34 mouse cellular contexts compared by ENCODE assay signal in genomic region chr19:41091901-41092300, GRCm38 (mm10). TPM values are rescaled to one million over a fixed set of nuclear protein-coding genes. Genes with fewer than 3 reads are reported as not detected.
DNase-seq lines count a peak whose midpoint lies in the region; ATAC-seq lines count a peak whose summit lies in the region.
"Had no signal": no experiment of that assay in that cellular context is flagged by ENCODE, and none has a peak within 500 bp of the region (broad histone marks: within the 10 kb centered on the region; RNA-seq: fewer than 3 reads in every experiment).

No protein-coding gene starts in this region.

- no peak overlapping the region for H3K4me2 ChIP-seq in midbrain, embryonic 11.5 days
- no peak overlapping the region for H3K4me2 ChIP-seq in midbrain, embryonic 15.5 days
- H3K4me2 ChIP-seq: embryonic facial prominence, embryonic 13.5 days; forebrain, embryonic 12.5 days; forebrain, embryonic 15.5 days; heart, embryonic 12.5 days; heart, embryonic 15.5 days; hindbrain, embryonic 14.5 days had no signal

- H3K9me3 ChIP-seq in midbrain, embryonic 11.5 days (ENCODE audit: control insufficient read depth, low read length): no peaks in the 10 kb centered on the region
- no peaks in the 10 kb centered on the region for H3K9me3 ChIP-seq in midbrain, embryonic 15.5 days
- H3K9me3 ChIP-seq in megakaryocyte, embryonic 14.5 days: no peaks in the 10 kb centered on the region
- H3K9me3 ChIP-seq: embryonic facial prominence, embryonic 10.5 days; embryonic facial prominence, embryonic 13.5 days; forebrain, embryonic 12.5 days; forebrain, embryonic 15.5 days; heart, embryonic 12.5 days; heart, embryonic 15.5 days had no signal

- H3K9ac ChIP-seq in midbrain, embryonic 11.5 days (ENCODE audit: low read length): no peak overlapping the region
- no peak overlapping the region for H3K9ac ChIP-seq in midbrain, embryonic 15.5 days
- H3K9ac ChIP-seq: embryonic facial prominence, embryonic 13.5 days; forebrain, embryonic 12.5 days; forebrain, embryonic 15.5 days; heart, embryonic 12.5 days; heart, embryonic 15.5 days; hindbrain, embryonic 14.5 days had no signal

- no peak overlapping the region for H3K27ac ChIP-seq in midbrain, embryonic 11.5 days (ENCODE audit: low read depth, low read length)
- no peak overlapping the region for H3K27ac ChIP-seq in midbrain, embryonic 15.5 days
- H3K27ac ChIP-seq: embryonic facial prominence, embryonic 10.5 days; embryonic facial prominence, embryonic 13.5 days; forebrain, embryonic 12.5 days; forebrain, embryonic 15.5 days; heart, embryonic 15.5 days; hindbrain, embryonic 14.5 days; hindbrain, postnatal 0 days had no signal

- WGBS in midbrain, embryonic 11.5 days: 90% methylated on average over 2 of the region's 2 CpGs
- 81% methylated on average over 2 of the region's 2 CpGs for WGBS in midbrain, embryonic 15.5 days

- intact Hi-C loops in left cerebral cortex, postnatal 25 days (cut with DNase I): no loop called here

- no peaks in the 10 kb centered on the region for H3K36me3 ChIP-seq in midbrain, embryonic 11.5 days (ENCODE audit: control insufficient read depth, insufficient read depth, low read length)
- no peaks in the 10 kb centered on the region for H3K36me3 ChIP-seq in midbrain, embryonic 15.5 days (replicated peaks)
- H3K36me3 ChIP-seq in megakaryocyte, embryonic 14.5 days (replicated peaks; ENCODE audit: low read length): no peaks in the 10 kb centered on the region
- H3K36me3 ChIP-seq: embryonic facial prominence, embryonic 10.5 days; embryonic facial prominence, embryonic 13.5 days; forebrain, embryonic 12.5 days; forebrain, embryonic 15.5 days; heart, embryonic 12.5 days; heart, embryonic 15.5 days had no signal

- no peaks in the 10 kb centered on the region for H3K4me1 ChIP-seq in midbrain, embryonic 11.5 days (ENCODE audit: control insufficient read depth, insufficient read depth, low read length)
- peaks cover 3% of the 10 kb centered on the region; the same call in 1 of the 2 replicates for H3K4me1 ChIP-seq in midbrain, embryonic 15.5 days
- peaks cover 71% of the 10 kb centered on the region for H3K4me1 ChIP-seq in megakaryocyte, embryonic 14.5 days
- H3K4me1 ChIP-seq: embryonic facial prominence, embryonic 13.5 days had no signal

- DNase-seq in midbrain, embryonic 11.5 days (ENCODE audit: low spot score, missing footprints): peak; percentile 56
- no peak for DNase-seq in left cerebral cortex, postnatal 25 days (ENCODE audit: low spot score in 2 of 2)
- DNase-seq in adrenal gland, adult 18-20 months (ENCODE audit: low spot score in 2 of 2): no peak
- no peak for DNase-seq in kidney, adult 9 months
- DNase-seq: adrenal gland, postnatal 10 days; adrenal gland, postnatal 36 days; cerebellum, adult 11 months; cerebellum, adult 2 months; cerebellum, adult 9-11 months; cerebellum, postnatal 25 days; embryo, embryonic 11 days; gastrocnemius, postnatal 10 days; heart, adult 18-20 months; heart, postnatal 10 days; heart, postnatal 36 days had no signal

- H3K27me3 ChIP-seq in midbrain, embryonic 11.5 days (ENCODE audit: control insufficient read depth, insufficient read depth, low read length): peaks cover 13% of the 10 kb centered on the region; the same call in 1 of the 2 replicates
- peaks cover 20% of the 10 kb centered on the region for H3K27me3 ChIP-seq in midbrain, embryonic 15.5 days (replicated peaks)
- H3K27me3 ChIP-seq in megakaryocyte, embryonic 14.5 days (replicated peaks): peaks cover 25% of the 10 kb centered on the region
- H3K27me3 ChIP-seq: forebrain, embryonic 15.5 days had no signal

- H3K4me3 ChIP-seq in midbrain, embryonic 11.5 days (ENCODE audit: low read depth, low read length): no peak overlapping the region
- H3K4me3 ChIP-seq in midbrain, embryonic 15.5 days: no peak overlapping the region
- peak overlapping the region; percentile 15 for H3K4me3 ChIP-seq in megakaryocyte, embryonic 14.5 days (replicated peaks)
- H3K4me3 ChIP-seq: embryonic facial prominence, embryonic 10.5 days; embryonic facial prominence, embryonic 13.5 days; erythroblast, embryonic 14.5 days; forebrain, embryonic 12.5 days; forebrain, embryonic 15.5 days; heart, embryonic 12.5 days; heart, embryonic 15.5 days had no signal

- ATAC-seq in midbrain, embryonic 11.5 days (ENCODE audit: low FRiP score): no peak
- no peak for ATAC-seq in midbrain, embryonic 15.5 days (replicated peaks)
- peak; percentile 67 for ATAC-seq in granulocyte monocyte progenitor cell, adult 5-6 weeks (replicated peaks; ENCODE audit: poor library complexity, severe bottlenecking)
- ATAC-seq: CD4-positive, CD25-positive, alpha-beta regulatory T cell, adult 4 months; forebrain, embryonic 15.5 days; hindbrain, postnatal 0 days; inflammation-experienced regulatory T-cells, adult 6 months had no signal

RNA-seq across cellular contexts. Expression of gene Opalin, which starts 15.0 kb away (rescaled TPM):
- polyA plus RNA-seq in midbrain, embryonic 11.5 days (2014; fragmentation: Nextera tagmentation; extraction: Ambion mirVana): not detected in 2 replicates
- not detected in 2 replicates for polyA plus RNA-seq in midbrain, embryonic 15.5 days (2015; fragmentation: Nextera tagmentation; extraction: Ambion mirVana)
- total RNA-seq in granulocyte monocyte progenitor cell, adult 5-6 weeks (2014; fragmentation: Nextera tagmentation): not detected in 2 replicates
- total RNA-seq in granulocyte monocyte progenitor cell, adult 5-6 weeks (2017): not detected in 2 replicates
- polyA plus RNA-seq in megakaryocyte, embryonic 14.5 days (2012; ENCODE audit: insufficient read depth, low replicate concordance): not detected in 2 replicates
- total RNA-seq in left cerebral cortex, postnatal 25 days (2021): 10 to 100 TPM in 1 of 2 experiments, 1 to 10 TPM in 1; 7.6 to 11.5 TPM
- not detected for total RNA-seq in adrenal gland, adult 18-20 months (2021)
- total RNA-seq: adrenal gland, postnatal 10 days; adrenal gland, postnatal 36 days; gastrocnemius, adult 18-20 months; gastrocnemius, postnatal 10 days; gastrocnemius, postnatal 4 days; heart, adult 18-20 months; heart, postnatal 10 days; heart, postnatal 36 days; hindbrain, postnatal 0 days; MEL had no signal
- polyA plus RNA-seq: C2C12; CD4-positive, CD25-positive, alpha-beta regulatory T cell, adult 4 months; embryonic facial prominence, embryonic 10.5 days; embryonic facial prominence, embryonic 13.5 days; erythroblast, embryonic 14.5 days; forebrain, embryonic 12.5 days; forebrain, embryonic 15.5 days; heart, embryonic 15.5 days; hindbrain, embryonic 11.5 days; hindbrain, embryonic 14.5 days; hindbrain, postnatal 0 days; inflammation-experienced regulatory T-cells, adult 6 months had no signal

Comparison
In these comparisons a context has a peak if more than half of its experiments do, and no peak if none do; other contexts are left out.
1. RNA of gene Opalin, which starts 15.0 kb away (total RNA-seq): 7.6 to 11.5 TPM in left cerebral cortex, postnatal 25 days; not detected in granulocyte monocyte progenitor cell, adult 5-6 weeks and not detected in adrenal gland, adult 18-20 months; every median in the first group is over 4 times any median in the second.